Mouse (Mus musculus): ENCODE data around the gene Cox19.
"Not testable (repeated sequence)": the region's sequence is repeated elsewhere in the genome, so short reads cannot be mapped to it uniquely, and the experiment has no call there.

Cox19 gene

GRCm38 (mm10) chr5:139351134-139351533 is at the start of gene Cox19:
Gene Cox19, minus strand, starts transcription at chr5:139351418.
- DNase-seq (ENCODE audit: low spot score): no peak

- no peak for DNase-seq (ENCODE audit: low spot score)
These were observed 48.8 kb upstream of the Cox19 start for GRCm38 (mm10) chr5:139399991-139400390.

GRCm38 (mm10) chr5:139398786-139399185 is 47.6 kb upstream of the Cox19 start:
- no peak for DNase-seq (ENCODE audit: low spot score)

DNA sequence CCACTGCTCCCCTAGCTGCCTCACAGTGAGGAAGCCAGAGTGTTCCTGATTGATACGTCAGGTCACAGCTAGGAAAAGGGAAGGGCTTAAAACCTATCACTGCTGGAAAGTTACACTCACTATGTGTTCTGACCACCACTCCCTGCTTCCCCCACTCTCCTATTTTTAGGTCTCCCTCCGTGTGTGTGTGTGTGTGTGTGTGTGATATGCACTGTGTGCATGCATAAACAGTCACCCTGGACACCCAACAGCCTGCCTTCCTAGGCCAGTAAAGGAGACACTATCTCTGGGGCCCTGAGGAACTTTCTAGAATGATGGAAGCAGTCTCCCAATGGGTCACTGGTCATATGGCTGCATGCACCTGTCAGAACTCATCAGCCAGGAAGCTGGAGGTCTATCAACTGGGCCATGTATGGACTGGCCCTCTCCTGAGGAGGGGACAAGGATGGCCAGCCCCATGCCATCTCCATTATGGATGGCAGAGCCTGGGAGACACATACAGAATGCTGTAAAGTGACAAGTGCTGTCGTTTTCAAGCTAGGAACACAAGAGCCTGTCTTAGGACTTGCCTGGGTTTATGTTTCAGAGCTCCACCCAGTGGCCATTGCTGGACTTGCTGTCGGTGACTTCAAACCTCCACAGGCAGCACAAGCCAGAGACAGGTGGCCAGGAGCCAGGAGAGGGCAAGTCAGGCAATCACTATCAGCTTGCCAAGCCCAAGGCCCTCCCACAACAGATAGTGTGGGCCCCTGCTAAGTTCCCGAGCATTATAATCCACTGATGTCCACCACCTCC is 46.9 kb upstream of the Cox19 start:
- peak; percentile 87 for DNase-seq (ENCODE audit: low spot score)

DNA sequence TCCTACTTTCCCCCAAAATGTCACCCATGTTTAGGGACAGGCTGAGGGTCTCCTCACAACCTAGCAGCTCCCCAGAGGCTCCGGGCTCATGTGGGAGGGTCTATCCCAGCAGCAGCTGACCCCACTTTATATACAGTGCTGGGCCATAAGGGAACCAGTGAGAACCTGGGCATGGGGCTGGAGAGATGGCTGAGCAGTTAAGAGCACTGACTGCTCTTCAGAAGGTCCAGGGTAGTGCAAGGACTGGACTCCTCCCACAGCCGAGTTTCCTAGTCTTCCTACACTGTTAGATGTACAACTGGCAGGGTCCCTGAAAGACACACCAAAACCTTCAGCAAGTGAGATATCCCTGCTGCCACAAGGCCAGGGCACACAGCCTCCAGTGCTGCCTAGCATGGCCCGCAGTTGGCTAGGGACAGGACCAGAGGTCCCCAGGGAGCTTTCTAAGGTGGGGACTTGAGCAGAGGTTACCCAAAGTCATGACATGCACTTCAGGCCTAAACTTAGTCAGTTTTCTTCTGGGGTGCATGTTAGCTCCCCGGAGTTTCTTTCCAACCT is 46.2 kb upstream of the Cox19 start:
- no peak for DNase-seq (ENCODE audit: low spot score)

DNA sequence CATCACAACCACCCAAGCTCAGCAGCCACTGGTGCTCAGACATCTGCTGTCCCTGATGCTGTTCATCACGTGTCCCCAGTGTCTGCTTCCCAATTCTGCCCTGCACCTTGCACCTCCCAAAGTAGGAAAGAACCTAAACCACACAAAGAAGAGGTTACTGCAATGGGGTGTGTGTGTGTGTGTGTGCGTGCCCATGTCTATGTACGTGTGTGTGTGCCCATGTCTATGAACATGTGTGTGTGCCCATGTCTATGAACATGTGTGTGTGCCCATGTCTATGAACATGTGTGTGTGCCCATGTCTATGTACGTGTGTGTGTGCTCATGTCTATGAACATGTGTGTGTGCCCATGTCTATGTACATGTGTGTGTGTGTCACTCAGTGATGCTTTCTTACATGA is 44.3 kb upstream of the Cox19 start:
- DNase-seq (ENCODE audit: low spot score): no peak

- DNase-seq (ENCODE audit: low spot score): no peak
These were observed 43.2 kb upstream of the Cox19 start for GRCm38 (mm10) chr5:139394399-139394798.

- DNase-seq (ENCODE audit: low spot score): no peak
These were observed 42.0 kb upstream of the Cox19 start for GRCm38 (mm10) chr5:139393197-139393588.

DNA sequence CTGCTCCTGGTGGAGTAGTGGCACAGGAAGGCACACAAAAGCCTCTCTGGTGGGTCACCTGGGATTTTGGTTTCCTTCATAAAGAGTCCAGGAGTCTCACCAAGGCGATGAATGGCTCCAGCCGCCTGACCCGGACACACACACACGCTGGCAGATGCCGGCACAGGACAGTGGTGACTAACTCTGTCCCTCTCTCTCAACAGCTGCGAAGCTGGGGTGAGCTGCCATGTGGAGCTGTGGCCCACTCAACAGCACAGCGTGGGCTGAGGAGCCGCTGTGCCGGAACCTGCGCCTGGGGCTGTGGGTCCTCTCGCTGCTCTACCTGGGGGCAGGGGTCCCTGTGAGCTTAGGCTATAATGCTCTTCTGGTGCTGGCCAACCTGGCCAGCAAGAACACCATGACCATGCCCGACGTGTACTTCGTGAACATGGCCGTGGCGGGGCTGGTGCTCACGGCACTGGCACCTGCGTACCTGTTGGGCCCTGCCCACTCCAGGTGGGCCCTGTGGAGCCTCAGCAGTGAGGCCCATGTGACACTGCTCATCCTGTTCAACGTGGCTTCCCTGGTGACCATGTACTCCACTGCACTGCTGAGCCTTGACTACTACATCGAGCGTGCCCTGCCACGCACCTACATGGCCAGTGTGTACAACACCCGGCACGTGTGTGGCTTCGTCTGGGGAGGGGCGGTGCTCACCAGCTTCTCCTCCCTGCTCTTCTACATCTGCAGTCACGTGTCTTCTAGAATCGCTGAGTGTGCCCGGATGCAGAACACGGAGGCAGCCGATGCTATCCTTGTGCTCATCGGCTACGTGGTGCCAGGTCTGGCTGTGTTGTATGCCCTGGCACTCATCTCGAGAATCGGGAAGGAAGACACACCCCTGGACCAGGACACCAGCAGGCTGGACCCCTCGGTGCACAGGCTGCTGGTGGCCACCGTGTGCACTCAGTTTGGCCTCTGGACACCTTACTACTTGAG is 41.3 kb upstream of the Cox19 start:
- DNase-seq (ENCODE audit: low spot score): no peak

DNA sequence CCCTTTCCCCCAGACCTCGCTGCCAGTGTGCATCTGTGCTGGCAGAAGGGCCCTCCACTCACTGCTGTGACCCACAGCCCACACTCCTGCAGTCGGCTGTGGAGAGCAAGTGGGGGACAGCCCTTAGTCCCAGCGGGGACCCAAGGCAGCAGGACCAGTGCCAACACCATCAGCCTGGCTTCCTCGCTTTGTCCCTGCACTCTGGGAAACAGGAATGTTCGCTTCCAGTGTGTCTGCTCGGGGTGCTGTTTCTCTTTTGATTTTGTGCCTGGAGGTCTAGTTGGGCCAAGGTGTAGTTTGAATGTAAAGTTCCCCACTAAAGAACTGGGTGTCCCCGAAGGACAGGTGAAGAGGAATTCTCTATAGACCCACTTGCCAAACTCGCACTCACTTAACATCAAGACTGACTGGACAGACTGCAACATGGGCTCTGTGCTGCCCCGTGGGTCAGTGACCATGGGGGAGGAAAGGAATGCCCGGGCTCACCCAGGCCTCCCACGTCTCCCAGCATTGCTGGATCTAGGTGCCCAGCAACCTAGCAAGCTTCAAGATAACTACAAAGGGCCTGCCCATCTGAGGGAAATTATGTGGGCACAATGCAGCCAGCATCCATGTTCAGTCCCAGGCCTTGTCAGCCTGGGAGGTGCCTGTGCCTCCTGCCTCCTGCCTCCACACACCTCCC is 40.2 kb upstream of the Cox19 start:
- DNase-seq (ENCODE audit: low spot score): peak; percentile 74

DNA sequence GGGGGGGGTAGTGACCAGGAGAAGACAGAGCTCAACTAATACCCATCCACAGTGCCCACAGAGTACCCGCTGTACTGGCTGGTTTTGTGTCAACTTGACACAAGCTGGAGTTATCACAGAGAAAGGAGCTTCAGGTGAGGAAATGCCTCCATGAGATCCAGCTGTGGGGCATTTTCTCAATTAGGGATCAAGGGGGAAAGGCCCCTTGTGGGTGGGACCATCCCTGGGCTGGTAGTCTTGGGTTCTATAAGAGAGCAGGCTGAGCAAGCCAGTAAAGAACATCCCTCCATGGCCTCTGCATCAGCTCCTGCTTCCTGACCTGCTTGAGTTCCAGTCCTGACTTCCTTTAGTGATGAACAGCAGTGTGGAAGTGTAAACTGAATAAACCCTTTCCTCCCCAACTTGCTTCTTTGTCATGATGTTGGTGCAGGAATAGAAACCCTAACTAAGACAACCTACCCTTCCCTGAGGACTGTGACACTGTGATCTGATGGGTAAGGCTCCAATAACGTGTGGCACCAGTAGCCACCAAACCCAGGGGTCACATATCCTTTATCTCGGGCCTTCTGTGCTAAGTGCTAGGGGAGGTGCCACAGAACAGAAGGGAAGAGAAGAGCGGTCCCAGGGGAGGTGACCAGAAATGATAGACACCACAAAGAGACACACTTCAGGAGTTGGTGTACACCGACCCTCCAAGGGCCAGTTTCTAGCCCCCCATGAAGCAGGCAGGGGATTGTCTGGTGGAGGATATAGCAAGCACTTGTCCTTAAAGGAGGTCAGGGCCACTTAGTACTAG is 39.3 kb upstream of the Cox19 start:
- not testable (repeated sequence) for DNase-seq (ENCODE audit: low spot score)

DNA sequence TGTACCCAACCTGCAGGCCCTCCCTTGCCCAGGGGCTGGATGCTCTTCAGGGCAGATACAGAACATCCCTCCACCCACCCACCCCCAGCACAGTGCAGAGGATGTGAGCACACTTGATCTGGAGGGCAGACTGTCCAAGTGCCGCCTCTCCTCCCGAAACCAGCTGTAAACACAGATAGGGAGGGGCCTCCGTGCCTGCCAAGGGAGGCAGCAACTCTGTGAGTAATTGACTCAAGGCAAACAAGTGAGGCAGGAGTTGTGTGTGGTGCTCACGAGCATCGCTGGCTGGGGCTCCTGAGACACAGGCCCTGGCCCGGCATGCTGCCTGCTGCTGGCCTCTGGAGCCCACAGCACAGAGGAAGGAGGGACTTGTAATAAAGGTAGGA is 38.5 kb upstream of the Cox19 start:
- DNase-seq (ENCODE audit: low spot score): peak; percentile 53

DNA sequence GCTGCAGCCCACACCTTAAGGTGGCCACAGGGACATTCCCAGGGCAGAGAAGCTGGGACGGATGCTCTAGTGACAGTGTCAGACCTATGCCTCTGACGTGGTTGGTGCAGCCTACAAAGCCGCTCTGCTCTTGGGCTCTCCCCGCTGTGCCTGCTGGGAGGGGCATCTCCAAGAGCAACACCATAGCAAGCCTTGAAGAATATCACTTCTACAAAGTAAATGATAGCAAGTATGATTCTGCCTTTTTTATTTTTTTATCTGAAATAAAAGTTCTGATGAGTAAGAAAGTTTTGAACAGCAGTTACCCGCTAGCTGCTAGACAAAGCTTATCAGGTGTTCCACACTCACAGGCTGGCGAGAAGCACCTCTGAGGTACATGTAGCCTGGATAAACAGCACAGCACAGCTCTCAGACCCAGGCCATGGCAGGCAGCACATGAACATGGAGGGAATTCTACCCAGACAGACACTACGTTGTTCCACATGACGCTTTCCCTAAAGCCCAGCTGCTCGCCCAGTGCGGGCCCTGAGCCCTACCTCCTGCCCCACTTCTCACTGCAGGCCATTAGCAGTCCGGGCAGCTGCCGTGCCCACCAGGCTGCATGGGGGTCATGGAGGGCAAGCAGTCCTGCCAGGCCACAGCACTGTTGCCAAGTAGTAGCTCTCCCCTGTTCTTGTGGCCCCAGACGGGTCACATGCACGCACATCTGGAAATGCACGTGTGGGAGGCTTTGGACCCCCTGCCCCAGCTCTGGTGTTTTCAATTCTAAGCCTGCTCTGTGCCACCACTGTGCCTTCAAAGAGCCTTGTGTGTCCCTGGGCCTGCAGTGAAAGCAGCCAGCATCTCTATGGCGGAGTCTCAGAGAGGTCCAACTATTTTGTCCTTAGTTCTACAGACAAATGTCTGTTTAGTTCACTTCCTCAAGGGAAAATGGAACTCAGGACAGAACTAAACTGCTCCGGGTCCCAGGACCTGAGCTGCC is 37.8 kb upstream of the Cox19 start:
- no peak for DNase-seq (ENCODE audit: low spot score)

DNA sequence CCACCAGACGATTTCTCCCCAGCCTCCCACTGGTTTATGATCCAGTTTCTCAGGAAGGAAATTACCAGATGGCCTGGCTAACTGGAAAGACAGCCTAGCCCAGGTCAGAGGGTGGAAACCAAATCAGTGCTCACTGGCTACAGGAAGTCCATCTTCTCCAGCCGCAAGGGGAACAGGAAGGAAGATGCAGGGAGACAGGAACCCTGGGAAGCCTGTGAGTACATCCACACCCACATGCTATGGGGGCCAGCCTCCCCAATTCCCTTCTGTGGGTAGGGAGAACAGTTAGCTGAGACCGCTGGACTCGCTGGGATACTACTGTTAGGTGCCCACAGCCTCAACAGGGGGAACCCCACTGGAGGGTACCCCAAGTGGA is 37.0 kb upstream of the Cox19 start:
- DNase-seq (ENCODE audit: low spot score): no peak

DNA sequence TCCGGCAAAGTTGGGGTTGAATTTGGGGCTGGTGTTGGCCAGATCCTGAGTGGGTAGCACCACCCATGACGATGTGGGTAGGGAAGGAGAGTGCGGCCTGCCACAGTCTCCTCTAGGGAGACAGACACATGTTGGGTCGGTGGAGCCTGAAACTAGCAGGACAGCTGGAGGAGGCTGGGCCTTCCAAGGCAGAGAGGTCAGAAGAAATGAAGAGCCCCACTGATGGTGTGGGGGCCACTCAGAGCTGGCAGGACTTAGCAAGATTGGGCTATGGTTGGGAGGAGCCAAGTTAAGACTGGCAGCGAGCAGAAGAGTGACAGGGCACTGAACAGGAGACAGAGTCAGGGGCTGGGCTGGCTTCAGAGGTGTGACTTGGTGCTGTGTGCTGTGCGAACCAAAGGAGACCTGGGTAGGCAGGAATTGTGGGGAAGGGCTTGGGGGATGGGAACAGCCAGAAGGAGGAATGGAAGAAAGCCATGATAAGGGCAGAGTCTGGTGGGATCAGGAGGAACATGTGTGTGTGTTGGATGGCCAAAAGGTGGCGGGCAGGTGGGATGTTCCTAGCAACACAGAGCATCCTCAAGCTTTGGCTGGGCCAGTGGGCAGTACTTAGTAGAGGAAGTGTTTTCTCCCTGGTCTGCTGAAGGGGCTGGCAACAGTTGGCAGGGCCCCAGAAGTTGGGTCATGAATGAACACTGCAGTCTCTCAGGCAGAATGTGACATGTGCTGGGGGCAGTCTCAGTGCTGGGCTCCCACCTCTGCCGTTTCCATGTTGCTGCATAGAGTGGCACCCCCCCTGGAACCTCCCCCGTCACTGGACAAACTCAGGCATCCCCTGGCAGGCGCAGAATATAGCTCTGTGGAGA is 36.3 kb upstream of the Cox19 start:
- no peak for DNase-seq (ENCODE audit: low spot score)

DNA sequence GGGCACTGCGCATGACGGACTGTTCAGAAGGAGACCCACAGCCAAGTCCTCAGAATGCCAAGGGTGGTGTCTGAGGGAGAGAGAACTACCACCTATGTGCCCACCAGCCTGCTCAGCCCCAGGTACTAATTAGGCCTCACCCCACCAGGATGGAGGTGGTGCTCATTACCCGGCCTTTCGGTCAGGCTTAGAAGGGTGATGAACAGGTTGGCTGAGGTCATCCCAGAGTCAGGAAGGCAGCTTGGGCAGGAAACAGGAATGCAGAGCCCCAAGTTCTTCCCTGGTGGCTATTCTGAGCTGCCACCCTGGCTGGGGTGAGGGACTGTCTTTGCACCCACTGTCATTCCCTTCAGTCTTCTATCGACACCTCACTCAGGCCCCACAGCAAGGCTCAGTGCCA is 34.8 kb upstream of the Cox19 start:
- DNase-seq (ENCODE audit: low spot score): no peak

DNA sequence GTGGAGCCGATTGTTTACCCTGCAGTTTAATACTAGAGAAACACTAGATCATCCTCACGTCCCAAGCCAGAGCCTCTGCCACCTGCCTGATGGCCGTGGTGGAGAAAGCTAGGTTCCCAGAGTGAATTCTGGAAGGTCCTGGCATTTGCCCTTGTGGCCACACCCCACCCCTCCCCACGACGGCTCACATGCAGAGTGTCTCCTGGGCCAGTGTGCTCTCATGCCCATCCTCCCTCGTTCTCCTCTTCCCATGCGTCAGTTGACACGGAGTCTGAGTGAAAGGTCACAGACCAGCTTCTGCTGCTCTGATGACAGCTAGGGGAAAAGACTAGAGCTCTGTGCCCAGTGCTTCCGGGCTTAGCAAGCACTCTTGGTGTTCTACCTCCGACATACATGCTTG is 33.3 kb upstream of the Cox19 start:
- no peak for DNase-seq (ENCODE audit: low spot score)

GRCm38 (mm10) chr5:139383234-139383633 is 32.0 kb upstream of the Cox19 start:
- no peak for DNase-seq (ENCODE audit: low spot score)

DNA sequence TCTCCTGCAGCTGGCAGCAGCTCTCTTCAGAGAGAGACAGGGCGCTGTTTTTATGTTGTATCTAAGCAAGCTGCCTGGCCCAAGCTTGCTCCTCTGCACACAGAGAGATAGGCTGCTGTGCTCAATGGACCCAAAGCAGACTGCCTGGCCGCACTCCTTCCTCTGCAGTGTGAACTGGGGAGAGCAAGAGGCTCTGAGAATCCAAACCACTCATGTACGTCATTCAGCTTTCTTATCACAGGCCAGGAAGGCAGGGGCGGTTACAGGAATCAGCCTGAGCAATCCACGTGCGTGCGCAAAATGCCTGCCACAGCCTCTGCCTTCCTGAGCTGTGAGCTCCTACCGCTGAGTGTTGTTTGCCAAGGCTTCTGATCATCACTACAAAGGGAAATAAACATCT is 31.5 kb upstream of the Cox19 start:
- no peak for DNase-seq (ENCODE audit: low spot score)

Data from testis, postnatal 14 days (tissue).